8 mouse cellular contexts compared by ENCODE assay signal in genomic region chr4:43267323-43267658, GRCm38 (mm10). TPM values are rescaled to one million over a fixed set of nuclear protein-coding genes. Genes with fewer than 3 reads are reported as not detected.
DNase-seq lines count a peak whose midpoint lies in the region; ATAC-seq lines count a peak whose summit lies in the region.

No protein-coding gene starts in this region.

- no peak overlapping the region for H3K9ac ChIP-seq in lung, embryonic 15.5 days
- no peak overlapping the region for H3K9ac ChIP-seq in forebrain, embryonic 13.5 days
- H3K9ac ChIP-seq in limb, embryonic 12.5 days (replicated peaks) = peak overlapping the region; percentile 58
- H3K9ac ChIP-seq in neural tube, embryonic 15.5 days (replicated peaks) = peak overlapping the region; percentile 30; the same call in 1 of the 2 replicates

- H3K4me1 ChIP-seq in lung, embryonic 15.5 days = peaks cover 7% of the 10 kb centered on the region; the same call in 1 of the 2 replicates
- peaks cover 8% of the 10 kb centered on the region for H3K4me1 ChIP-seq in forebrain, embryonic 13.5 days
- H3K4me1 ChIP-seq in limb, embryonic 12.5 days (replicated peaks) = 0 out of 2 replicates have a peak, but pooled peaks cover 4% of the 10 kb centered on the region
- peaks cover 13% of the 10 kb centered on the region for H3K4me1 ChIP-seq in neural tube, embryonic 15.5 days

- DNase-seq in lung, postnatal 4 days = no peak
- no peak for DNase-seq in frontal cortex, postnatal 10 days (ENCODE audit: low spot score in 2 of 2)
- DNase-seq in frontal cortex, postnatal 14 days (ENCODE audit: low spot score in 2 of 2) = no peak
- DNase-seq in adrenal gland, postnatal 36 days = no peak

- H3K9me3 ChIP-seq in lung, embryonic 15.5 days = no peaks in the 10 kb centered on the region
- no peaks in the 10 kb centered on the region for H3K9me3 ChIP-seq in forebrain, embryonic 13.5 days (replicated peaks)
- H3K9me3 ChIP-seq in limb, embryonic 12.5 days = no peaks in the 10 kb centered on the region
- no peaks in the 10 kb centered on the region for H3K9me3 ChIP-seq in neural tube, embryonic 15.5 days (replicated peaks)

- H3K27ac ChIP-seq in lung, embryonic 15.5 days = no peak overlapping the region
- no peak overlapping the region for H3K27ac ChIP-seq in forebrain, embryonic 13.5 days
- H3K27ac ChIP-seq in limb, embryonic 12.5 days = no peak overlapping the region
- H3K27ac ChIP-seq in neural tube, embryonic 15.5 days (replicated peaks) = no peak overlapping the region

- WGBS in lung, embryonic 15.5 days = 9% methylated on average over 2 of the region's 2 CpGs
- 7% methylated on average over 2 of the region's 2 CpGs for WGBS in forebrain, embryonic 13.5 days
- 15% methylated on average over 2 of the region's 2 CpGs for WGBS in limb, embryonic 12.5 days
- 6% methylated on average over 2 of the region's 2 CpGs for WGBS in neural tube, embryonic 15.5 days

- no peak for ATAC-seq in lung, embryonic 15.5 days (ENCODE audit: borderline replicate concordance, extremely low read depth, low FRiP score, low TSS enrichment)
- no peak for ATAC-seq in forebrain, embryonic 13.5 days
- peak; percentile 20; the same call in 1 of the 2 replicates for ATAC-seq in limb, embryonic 12.5 days (ENCODE audit: insufficient number of reproducible peaks, insufficient read depth, low FRiP score, low TSS enrichment, low read depth)
- ATAC-seq in neural tube, embryonic 15.5 days (ENCODE audit: low FRiP score) = no peak

- no peaks in the 10 kb centered on the region for H3K27me3 ChIP-seq in lung, embryonic 15.5 days
- H3K27me3 ChIP-seq in forebrain, embryonic 13.5 days = no peaks in the 10 kb centered on the region
- H3K27me3 ChIP-seq in limb, embryonic 12.5 days = no peaks in the 10 kb centered on the region
- no peaks in the 10 kb centered on the region for H3K27me3 ChIP-seq in neural tube, embryonic 15.5 days (replicated peaks)

- peak overlapping the region; percentile 28; the same call in 1 of the 2 replicates for H3K4me3 ChIP-seq in lung, embryonic 15.5 days
- peak overlapping the region; percentile 38 for H3K4me3 ChIP-seq in forebrain, embryonic 13.5 days
- peak overlapping the region; percentile 44 for H3K4me3 ChIP-seq in limb, embryonic 12.5 days (replicated peaks)
- H3K4me3 ChIP-seq in neural tube, embryonic 15.5 days (replicated peaks) = peak overlapping the region; percentile 41

- H3K36me3 ChIP-seq in lung, embryonic 15.5 days = no peaks in the 10 kb centered on the region
- H3K36me3 ChIP-seq in forebrain, embryonic 13.5 days (ENCODE audit: poor library complexity, severe bottlenecking) = peaks cover 21% of the 10 kb centered on the region
- H3K36me3 ChIP-seq in limb, embryonic 12.5 days = no peaks in the 10 kb centered on the region
- peaks cover 9% of the 10 kb centered on the region; the same call in 1 of the 2 replicates for H3K36me3 ChIP-seq in neural tube, embryonic 15.5 days

- H3K4me2 ChIP-seq in lung, embryonic 15.5 days = peak overlapping the region; percentile 57
- H3K4me2 ChIP-seq in forebrain, embryonic 13.5 days = peak overlapping the region; percentile 62
- peak overlapping the region; percentile 63 for H3K4me2 ChIP-seq in limb, embryonic 12.5 days
- H3K4me2 ChIP-seq in neural tube, embryonic 15.5 days = peak overlapping the region; percentile 64

RNA-seq across cellular contexts. Expression of gene Atp8b5, which starts 0.3 kb away (rescaled TPM):
- polyA plus RNA-seq in lung, embryonic 15.5 days (2015; fragmentation: Nextera tagmentation; extraction: Ambion mirVana) = 0.24 and 0.29 TPM in 2 replicates
- 0.79 and 0.83 TPM in 2 replicates for polyA plus RNA-seq in forebrain, embryonic 13.5 days (2015; fragmentation: Nextera tagmentation; extraction: Ambion mirVana)
- polyA plus RNA-seq in limb, embryonic 12.5 days (2016; fragmentation: Nextera tagmentation; extraction: Ambion mirVana) = 0.60 and 0.97 TPM in 2 replicates
- 0.36 and 0.78 TPM in 2 replicates for polyA plus RNA-seq in neural tube, embryonic 15.5 days (2015; fragmentation: Nextera tagmentation; extraction: Ambion mirVana)
- total RNA-seq in adrenal gland, postnatal 36 days (2021) = under 1 TPM; 0.23 to 0.26 TPM

Comparison
In these comparisons a context has a peak if more than half of its experiments do, and no peak if none do; other contexts are left out.
1. H3K9ac ChIP-seq: peak in limb, embryonic 12.5 days (single experiment) and neural tube, embryonic 15.5 days (single experiment); none in lung, embryonic 15.5 days (single experiment) and forebrain, embryonic 13.5 days (single experiment).
2. Peak in every context shown above with its lines, with median percentiles within 50 percentile points of each other: H3K4me2 ChIP-seq and H3K4me3 ChIP-seq.